Mouse (Mus musculus) thymus, postnatal 0 days (tissue): Measurements from ENCODE around the gene Ccdc12. TPM values are rescaled to one million over a fixed set of nuclear protein-coding genes. Genes with fewer than 3 reads are reported as not detected.

Experiments used
- DNase-seq: peaks from one replicate; pipeline ENCODE4 v3.0.0-alpha.2; 2015; ENCODE audit warnings: low spot score
- polyA plus RNA-seq: library from polyadenylated mRNA; unstranded; fragments of >200 nt; fragmentation: Nextera tagmentation; extraction: Ambion mirVana; gene quantifications from 2 replicates; pipeline ENCODE4 v1.2.1, GENCODE M21; 2015

Gene Ccdc12
- polyA plus RNA-seq, 1 experiment from 2014 or later: 226 TPM

DNA sequence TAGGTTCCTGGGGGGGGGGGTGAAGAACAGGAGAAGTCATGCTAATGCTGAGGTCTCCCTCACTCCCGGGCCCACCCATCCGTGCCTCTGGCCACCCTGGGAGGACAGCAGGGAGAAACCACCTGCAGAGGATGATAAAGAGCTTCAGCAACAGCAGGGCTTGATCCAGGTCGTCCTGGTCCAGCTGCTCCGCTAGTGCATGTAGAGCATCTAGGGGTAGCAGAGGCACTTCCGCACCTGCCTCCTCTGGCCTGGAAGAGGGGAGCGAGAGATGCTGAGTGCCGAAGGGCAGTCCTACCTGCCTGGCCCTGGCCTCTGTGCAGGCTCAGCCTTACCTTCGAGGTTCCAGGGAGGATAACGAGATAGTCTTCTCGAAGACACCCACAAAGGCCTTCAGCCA is 12.0 kb upstream of the Ccdc12 start:
- no peak for DNase-seq

DNA sequence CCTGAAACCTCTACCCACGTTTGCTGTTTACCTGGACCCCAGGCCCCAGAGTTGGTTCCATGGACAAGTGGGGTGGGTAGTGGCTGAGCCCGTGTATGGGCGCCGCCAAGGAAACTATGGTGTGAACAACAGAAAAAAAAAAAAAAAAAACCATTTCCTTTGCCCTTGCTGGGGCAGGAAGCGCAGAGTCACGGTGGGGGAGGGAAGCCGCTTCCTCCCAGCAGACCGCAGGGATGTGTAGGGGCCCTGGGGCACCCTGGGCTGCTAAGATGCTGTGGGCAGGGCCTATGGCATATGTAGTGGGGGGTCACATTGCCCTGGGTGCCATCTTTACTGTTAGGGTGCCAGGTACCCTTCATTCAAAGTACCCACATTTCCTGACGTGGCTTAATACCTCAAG is 11.1 kb upstream of the Ccdc12 start:
- peak; percentile 94 for DNase-seq

DNA sequence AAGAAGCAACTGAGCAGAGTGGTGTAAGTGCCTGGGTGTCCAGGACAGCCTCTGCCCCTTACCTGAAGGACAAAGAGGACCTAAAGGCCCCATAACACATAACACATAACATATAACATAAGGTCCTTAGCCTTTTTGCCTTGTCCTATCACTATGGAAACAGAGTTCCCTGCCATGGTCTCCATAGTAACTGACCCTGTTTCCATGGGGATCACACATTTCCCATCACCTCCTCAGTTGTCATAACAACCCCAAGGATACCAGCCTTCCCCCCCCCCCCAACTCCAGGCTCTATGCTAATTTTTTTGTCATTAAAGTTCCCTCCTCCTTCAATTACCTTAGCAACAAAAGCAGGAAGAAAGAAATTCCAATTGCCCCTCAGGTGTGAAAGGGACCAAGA is 6.5 kb upstream of the Ccdc12 start:
- no peak for DNase-seq

DNA sequence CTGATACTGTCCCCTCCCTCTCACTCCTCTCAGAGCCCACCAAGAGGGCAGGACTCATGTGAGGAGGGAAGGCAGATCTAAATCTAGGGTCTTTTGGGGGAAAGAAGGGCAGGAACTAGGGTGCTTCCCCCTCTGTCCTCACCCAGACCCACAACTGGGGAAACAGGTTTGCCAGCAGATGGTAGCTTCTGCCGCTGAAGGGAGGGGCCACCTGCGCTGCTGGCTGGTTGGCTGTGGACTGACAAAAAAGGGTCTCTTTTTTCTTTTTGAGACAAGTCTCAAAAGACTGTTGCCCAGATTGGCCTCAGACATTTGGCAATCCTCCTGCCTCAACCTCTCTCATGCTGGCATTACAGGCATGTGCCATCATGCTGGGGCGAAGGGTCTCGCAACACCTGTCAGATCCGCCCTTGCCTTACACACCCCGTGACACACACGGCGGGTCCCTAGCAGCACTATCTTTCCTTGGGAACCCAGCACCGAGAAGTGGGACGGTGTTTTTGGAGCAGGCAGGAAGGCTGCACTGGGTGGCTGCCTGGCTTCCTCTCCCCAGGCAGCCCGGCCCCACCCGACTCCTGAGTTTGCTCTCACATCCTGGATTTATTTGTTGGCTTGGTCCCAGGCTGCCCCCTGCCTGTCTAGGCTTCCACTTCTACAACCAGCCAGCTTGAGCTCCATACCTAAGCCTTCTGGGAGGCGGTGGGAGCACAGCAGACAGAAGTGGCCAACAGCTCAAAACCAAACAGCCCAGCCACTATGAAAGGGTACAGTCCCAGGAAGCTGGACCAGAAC is 4.2 kb upstream of the Ccdc12 start:
- peak; percentile 55 for DNase-seq

DNA sequence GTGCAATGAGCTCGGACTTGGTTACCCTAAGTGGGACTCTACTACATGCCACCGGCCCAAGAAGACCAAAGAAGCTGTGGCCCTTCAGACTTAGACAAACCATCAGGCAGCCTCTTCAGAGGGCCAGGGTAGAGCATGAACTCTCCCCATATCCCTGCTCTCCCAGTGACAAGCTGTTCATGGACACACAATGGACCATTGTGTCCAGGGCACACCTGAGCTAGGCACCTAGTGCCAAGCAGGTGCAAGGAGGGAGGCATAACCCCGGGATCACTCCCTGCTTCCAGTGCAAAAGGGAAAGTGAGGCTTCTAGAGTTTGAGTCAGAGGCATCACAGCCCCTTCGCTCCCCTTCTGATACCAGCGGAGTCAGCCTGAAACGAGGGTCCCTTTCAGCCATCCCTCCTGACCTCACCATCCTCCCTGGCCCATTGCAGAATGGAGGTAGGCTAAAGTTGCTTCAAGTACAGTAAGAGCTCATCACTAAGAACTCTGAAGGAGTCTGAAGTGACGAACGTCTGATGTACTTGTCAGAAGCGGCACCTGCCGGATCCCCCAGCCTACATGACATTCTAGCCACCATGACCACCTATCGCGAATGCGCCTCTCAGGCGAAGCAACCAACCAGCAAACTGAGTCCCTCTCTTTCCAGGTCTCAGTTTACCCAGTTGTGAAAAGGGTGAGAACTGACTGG is 3.2 kb upstream of the Ccdc12 start:
- no peak for DNase-seq

DNA sequence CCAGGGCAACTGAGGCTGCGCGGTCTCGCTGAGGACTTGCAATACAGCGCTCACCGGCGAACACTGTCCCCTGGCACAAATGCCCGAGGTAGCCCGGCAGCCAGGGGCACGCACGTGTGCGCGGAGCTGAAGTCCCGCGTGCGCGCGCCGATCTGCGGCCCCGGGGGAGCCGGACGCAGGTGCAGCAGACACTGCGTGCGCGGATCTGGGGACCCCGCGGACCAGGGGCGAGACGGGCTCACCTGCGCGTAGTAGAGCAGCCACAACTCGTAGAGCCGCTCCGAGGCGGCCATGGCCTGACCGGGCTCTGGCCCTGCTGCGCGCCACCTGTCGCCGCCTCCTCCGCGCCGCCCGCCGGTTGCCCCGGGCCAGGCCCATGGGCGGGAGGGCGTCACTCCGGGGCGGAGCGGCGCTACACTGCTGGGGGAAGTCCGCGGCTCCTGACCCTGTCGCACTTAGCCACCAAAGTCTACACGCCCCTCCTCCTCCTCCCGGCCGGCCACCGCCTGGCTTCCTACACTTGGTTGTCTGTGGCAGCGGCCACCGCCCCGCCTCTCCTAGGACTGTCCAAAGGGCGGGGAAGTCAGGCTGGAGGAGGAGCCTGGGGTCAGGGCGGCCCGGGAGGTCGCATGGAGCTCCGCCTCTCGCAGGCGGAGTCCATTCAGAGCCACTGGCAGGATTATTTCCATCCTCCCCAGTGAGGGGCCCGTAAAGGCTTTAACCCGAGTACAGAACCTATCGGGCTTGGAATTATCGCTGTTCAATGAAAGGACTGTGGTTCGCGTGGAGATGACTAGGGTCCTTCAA is 2.4 kb upstream of the Ccdc12 start, which contains the start of gene Nbeal2:
Gene Nbeal2 (minus strand): TSS at position 507 of the 807 bp plus-strand sequence.
- DNase-seq: peak; percentile 70

DNA sequence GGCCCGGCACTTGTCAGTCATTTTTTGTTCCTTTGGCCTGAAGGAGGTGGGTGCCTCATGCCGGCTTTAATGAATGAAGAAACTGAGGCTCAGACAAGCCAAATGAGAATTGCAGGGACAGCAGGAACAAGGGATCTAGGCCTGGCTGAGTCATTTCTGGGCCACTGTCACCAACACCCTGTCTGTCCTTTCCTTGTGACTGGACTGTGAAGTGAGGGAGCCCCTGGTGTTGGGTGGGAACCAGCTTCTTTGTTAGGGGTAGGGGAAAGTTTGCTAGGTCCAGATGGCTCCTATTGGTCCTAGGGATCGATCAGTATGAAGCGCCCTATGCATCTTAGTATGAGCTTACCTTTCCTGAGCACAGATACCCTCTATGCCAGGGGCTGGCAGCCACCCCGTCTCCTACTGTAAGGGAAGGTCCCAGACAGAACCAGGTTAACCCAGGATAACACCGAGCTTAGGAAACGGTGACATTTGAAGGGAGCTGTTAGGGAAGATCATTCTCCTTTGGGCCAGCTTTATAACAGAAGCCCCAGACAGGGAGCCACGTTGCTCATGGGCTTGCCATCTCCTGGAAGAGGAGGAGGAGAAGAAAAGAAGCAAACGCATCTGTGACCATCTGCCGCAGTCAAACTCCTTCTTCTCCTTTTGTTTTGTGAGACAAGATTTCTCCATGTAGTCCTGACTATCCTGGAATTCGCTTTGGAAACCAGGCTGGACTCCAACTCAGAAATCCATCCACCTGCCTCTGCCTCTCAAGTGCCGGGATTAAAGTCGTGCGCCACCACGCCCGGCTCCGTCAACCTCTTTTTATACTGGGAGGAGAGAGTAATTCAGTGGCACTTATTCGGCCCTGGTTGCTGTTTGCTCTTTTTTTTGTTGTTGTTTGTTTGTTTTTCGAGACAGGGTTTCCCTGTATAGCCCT is 1.3 kb upstream of the Ccdc12 start:
- DNase-seq: no peak

DNA sequence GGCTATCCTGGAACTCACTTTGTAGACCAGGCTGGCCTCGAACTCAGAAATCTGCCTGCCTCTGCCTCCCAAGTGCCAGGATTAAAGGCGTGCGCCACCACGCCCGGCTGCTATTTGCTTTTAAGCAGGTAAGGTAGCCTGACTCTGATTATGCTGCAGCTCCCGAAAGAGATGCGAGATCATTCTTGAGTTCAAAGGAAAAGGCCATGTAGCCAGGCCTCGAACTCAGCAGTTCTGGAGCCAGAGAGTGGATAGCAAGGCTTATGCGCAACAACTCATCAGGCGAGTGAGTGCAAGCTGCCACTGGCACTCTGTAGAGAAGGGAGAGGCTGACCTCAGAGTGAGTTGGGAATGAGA is 674 bp upstream of the Ccdc12 start:
- no peak for DNase-seq

DNA sequence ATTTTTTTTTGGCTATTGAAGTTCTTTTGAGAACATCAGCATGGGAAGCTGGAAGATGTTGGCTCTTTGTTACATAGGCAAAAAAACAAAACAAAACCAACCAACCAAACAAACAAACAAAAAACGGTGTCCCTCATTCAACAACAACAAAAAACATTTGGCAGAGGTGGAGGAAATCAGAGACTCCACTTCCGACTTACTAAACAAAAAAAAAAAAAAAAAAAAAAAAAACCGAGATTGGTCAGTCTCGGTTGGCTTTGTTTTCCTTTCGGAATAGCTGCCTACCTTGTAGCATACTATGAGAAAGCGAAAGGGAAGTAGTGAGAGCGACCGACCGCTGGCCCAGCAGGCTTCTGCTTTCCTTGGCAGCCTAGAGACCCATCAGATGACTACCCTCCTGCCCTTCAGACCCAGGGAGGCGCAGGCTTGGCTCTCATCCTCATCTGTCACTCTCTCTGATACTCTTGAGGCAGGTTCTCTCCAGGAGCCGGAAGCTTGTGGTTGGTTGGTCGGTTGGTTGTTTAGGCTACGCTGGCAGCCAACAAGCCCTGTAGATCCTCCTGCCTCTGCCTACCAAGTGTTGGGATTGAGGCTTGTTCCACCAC is 1.3 kb downstream of the Ccdc12 start:
- peak; percentile 55 for DNase-seq

DNA sequence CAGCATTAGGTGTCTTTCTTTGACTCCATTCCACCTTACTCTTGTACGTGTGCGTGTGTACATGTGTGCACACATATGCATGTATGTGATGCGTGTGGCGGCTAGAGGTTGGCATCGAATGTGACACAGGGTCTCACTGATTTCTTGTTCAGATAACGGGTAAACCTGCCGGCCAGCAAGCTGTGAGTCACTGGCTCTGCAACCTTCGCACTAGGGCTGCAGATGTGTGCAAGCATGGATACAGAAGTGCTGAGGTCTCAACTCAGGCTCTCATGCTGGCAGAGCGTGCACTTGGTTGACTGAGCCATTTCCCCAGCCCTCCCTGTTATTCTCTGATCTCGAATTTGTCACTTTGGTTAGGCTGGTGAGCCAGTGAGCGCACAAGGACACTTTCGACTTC is 3.2 kb downstream of the Ccdc12 start:
- DNase-seq: no peak

DNA sequence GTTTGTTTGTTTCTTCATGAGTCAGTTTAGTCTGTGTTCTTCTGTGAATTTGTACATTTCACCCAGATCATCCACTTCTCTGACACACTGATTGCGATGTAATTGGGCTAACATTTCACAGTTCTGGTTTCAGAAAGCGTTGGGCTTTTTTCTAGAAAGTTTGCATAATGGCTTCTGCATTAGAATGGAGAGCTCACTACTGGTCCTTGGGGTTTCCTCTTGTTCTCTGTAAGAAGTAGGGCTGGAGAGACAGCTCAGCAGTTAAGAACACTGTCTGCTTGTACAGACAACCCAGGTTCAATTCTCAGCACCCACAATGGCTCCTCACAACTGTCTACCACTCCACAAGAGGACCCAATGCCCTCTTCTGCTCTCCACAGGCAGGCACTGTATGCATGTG is 3.9 kb downstream of the Ccdc12 start:
- no peak for DNase-seq

DNA sequence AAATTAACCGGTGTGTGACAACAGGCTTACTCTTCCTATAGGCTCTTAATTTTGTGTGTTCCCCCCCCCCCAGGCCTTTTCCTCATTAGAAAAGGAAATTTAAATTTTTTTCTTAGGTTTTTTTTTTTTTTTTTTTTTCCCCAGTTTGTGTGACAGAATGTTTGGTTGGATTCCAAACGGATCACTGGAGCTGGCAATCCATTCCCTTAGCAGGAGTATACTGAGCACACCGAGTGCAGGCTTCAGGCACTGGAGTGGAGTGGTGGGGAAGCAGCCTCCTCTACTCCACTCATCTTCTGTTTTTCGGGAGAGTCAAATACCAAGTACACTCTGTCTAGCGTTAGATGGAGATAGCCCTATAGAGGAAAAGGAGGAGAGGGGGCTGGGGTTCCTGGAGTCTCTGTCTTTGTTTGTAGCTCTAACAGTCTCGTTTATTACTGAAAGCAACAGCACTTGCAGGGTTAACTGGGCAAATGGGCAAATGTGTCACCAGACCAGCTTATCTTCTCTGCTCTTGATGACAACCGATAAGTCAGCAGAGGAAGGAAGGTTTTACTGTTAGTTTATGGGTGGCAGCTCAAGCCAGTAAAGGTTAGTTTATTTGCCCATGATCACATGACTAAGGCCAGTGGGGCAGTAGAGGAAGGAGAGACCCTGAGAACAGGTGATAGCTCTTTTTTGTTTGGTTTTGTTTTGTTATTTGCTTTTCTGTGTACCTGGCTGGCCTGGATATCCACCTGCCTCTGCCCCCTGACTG is 4.7 kb downstream of the Ccdc12 start:
- no peak for DNase-seq

DNA sequence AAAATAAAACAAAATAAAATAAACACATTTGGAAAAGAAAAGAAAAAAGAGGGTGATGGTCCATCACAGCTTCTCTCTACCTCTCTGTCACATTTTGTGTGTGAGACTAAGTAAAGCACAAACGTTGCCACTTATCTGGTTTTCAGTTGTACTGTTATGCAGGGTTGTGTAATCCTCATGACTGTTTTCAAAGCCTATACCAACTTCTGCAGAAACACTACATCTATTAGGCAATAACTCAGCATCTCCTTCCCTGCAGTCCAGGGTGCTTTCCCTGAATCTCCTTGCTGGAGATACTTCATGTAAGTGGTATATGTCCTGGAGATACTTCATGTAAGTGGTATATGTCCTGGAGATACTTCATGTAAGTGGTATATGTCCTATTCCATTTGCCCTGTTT is 6.5 kb downstream of the Ccdc12 start:
- no peak for DNase-seq

DNA sequence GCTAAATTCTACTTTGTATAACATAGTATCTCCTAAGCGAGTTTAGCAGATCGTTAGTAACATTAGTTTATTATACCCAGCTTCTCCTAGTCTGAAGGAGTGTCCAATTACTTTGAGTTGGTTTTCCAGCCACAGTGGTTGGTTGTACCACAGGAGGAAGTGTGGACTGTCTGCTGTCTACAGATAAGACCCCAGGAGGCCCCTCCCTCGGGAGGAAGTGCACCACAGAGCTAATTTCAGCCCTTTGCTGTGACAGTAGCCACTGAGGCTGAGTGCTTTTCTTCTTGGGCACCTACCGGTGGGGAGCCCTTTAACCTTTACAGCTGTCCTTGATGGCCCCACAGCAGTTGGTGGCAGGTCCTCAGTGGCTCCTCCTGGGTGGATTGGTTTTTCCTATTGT is 9.6 kb downstream of the Ccdc12 start:
- peak; percentile 35 for DNase-seq

DNA sequence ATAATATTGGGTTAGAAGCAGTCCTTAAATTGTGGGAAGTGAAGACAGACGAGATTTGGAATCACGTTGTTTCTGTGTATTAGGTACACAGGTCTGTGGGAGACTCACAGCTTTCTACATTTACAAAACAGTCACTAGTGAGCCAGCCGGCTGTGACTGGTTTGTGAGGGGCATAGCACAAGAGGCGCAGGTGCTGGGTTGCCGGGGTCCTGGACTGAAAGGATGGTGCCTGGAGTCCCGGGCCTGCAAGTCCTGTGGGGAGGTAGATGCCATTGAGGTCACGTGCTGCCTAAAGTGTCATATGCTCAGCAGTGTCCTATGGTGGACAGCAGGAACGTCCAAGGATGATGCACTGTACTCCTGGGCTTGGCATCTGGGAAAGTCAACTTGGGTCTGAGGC is 10.1 kb downstream of the Ccdc12 start:
- peak; percentile 27 for DNase-seq

DNA sequence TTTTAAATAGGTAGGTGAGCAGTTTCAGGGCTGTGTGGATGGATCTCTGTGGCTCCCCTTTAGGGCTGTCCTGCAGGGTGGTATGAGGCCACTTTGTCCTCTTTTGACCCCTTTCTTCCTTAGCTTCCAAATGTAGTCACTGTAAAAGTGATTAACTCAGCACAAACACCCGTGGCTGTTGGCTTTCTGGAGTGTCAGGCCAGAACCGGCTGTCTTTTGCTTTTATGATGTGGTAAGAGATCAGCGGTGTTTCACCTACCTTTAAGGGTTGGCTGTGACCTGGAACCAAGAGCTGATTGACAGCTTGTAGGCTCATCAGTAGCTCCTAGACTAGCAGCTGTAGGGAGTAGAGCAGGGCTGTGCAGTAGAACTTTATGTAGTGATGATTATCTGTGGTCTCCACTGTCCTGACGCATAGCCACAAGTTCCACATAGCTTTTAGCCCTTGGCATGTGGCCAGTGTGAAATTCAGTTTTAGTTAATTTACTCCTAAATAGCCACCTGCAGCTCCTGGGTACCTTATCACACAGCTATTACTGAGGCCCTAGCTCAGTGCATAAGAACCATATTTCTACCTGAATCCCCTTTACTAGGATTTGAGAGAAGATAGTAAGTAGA is 11.0 kb downstream of the Ccdc12 start:
- peak; percentile 27 for DNase-seq

DNA sequence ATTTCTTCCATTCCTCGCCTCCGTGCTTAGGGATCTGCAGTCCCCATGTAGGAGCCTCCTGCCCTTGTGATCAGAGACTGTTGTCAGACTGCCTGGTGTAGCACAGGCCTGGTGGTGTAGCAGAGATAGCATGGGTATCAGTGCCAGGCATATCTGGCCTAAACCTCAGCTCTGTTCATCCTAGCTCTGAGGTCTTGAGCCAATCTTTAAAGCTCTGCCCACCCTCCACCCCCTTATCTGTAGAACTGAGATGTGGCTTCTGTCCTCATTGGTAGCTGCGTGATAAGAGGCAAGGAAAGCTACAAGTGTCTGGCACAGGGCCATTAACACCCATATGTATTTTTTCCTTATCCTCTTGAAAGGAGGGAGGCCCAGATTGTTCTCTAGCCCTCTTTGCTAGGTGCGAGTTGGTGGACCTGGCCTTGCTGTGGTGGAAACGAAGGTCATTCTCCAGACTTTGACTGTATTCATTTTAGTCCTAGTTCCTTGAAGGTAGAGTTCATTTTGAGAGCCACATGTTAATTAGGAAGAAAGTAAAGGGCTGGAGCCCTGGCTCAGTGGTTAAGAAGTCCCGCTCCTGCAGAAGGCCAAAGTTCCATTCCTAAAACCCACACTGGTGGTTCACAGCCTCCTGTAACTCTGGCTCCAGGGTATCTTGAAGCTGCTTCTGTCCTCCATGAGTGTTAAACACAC is 12.4 kb downstream of the Ccdc12 start:
- DNase-seq: no peak

DNA sequence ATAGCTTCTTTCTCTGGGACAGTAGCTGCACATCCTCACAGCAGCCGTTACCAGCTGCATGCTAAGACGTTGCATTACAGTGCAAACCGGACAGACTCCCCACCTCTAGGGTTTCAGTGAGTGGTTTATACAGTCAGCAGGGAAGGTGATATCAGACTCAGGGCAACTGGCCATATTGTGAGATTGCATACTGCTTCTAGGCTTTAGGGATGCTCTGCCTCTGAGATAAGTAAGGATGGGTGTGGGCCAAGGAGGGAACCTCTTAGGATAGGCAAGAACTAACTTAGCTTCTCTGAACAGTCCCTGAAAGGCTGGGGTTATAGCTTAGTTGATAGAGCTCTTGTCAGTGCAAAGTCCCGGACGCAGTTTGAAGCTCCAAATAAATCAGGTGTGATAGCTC is 13.5 kb downstream of the Ccdc12 start:
- no peak for DNase-seq
